In genomic region chr17:47114736-47115135, GRCm38 (mm10) we compare ENCODE assay signal across 10 mouse cellular contexts.
"Had no signal": no experiment of that assay in that cellular context is flagged by ENCODE, and none has a peak within 500 bp of the region (broad histone marks: within the 10 kb centered on the region; RNA-seq: fewer than 3 reads in every experiment).

No protein-coding gene starts in this region.

- H3K27me3 ChIP-seq: limb, embryonic 15.5 days; liver, embryonic 12.5 days; lung, embryonic 15.5 days had no signal

- H3K36me3 ChIP-seq: limb, embryonic 15.5 days; liver, embryonic 12.5 days; lung, embryonic 15.5 days; midbrain, embryonic 10.5 days had no signal

- H3K27ac ChIP-seq: left cerebral cortex, adult 2 months; limb, embryonic 15.5 days; liver, embryonic 12.5 days; lung, embryonic 15.5 days; midbrain, embryonic 10.5 days; stomach, postnatal 0 days had no signal

- H3K9me3 ChIP-seq: limb, embryonic 15.5 days; liver, embryonic 12.5 days; lung, embryonic 15.5 days; midbrain, embryonic 10.5 days had no signal

- H3K4me2 ChIP-seq: limb, embryonic 15.5 days; liver, embryonic 12.5 days; lung, embryonic 15.5 days had no signal

- H3K9ac ChIP-seq: limb, embryonic 15.5 days; liver, embryonic 12.5 days; lung, embryonic 15.5 days had no signal

- H3K4me1 ChIP-seq: limb, embryonic 15.5 days; liver, embryonic 12.5 days; lung, embryonic 15.5 days; midbrain, embryonic 10.5 days had no signal

- DNase-seq: kidney, adult 11 months; kidney, postnatal 14 days; lung, postnatal 36 days; thymus, postnatal 4 days had no signal

- ATAC-seq: liver, embryonic 12.5 days had no signal

- H3K4me3 ChIP-seq: left cerebral cortex, adult 2 months; limb, embryonic 15.5 days; liver, embryonic 12.5 days; lung, embryonic 15.5 days; midbrain, embryonic 10.5 days had no signal
